Mouse (Mus musculus) limb, embryonic 15.5 days (tissue): ENCODE results near the gene Grxcr1. TPM values are rescaled to one million over a fixed set of nuclear protein-coding genes. Genes with fewer than 3 reads are reported as not detected.

Experiments
- ATAC-seq: fragments of 200-750 bp; cut with Nextera tagmentation; 2 replicates; pipeline ENCODE4 v1.8.0; 2017; ENCODE audit warnings: low read depth, moderate TSS enrichment; ENCODE audit not compliant: insufficient number of reproducible peaks, low FRiP score, low TSS enrichment
- H3K27ac ChIP-seq: fragments of 300-500 bp; sonication (generic); 2 replicates; pipeline ENCODE4 v1.5.1; 2015; ENCODE audit warnings: moderate library complexity, mild to moderate bottlenecking, inconsistent platforms
- H3K27me3 ChIP-seq: fragments of 300-500 bp; sonication (generic); 2 replicates; pipeline ENCODE4 v1.6.1; 2015; ENCODE audit warnings: inconsistent platforms
- H3K36me3 ChIP-seq: fragments of 300-500 bp; sonication (generic); 2 replicates; pipeline ENCODE4 v1.6.1; 2015; ENCODE audit warnings: inconsistent platforms
- H3K4me1 ChIP-seq: fragments of 300-500 bp; sonication (generic); 2 replicates; pipeline ENCODE4 v1.6.1; 2015; ENCODE audit warnings: inconsistent platforms
- H3K4me2 ChIP-seq: fragments of 300-500 bp; sonication (generic); 2 replicates; pipeline ENCODE4 v1.6.1; 2015; ENCODE audit warnings: mild to moderate bottlenecking, inconsistent platforms
- H3K4me3 ChIP-seq: fragments of 300-500 bp; sonication (generic); 2 replicates; pipeline ENCODE4 v1.5.1; 2015; ENCODE audit warnings: mild to moderate bottlenecking, inconsistent platforms
- H3K9ac ChIP-seq: fragments of 300-500 bp; sonication (generic); 2 replicates; pipeline ENCODE4 v1.6.1; 2015; ENCODE audit warnings: inconsistent platforms
- H3K9me3 ChIP-seq: fragments of 300-500 bp; sonication (generic); 2 replicates; pipeline ENCODE4 v1.6.1; 2016; ENCODE audit warnings: inconsistent platforms
- WGBS: fragments of 180-500 bp; shearing (Covaris S2); methylation state at CpG from one replicate; pipeline ENCODE4 v1.1.7; 2015; 5-methylcytosine and 5-hydroxymethylcytosine counted together
- polyA plus RNA-seq: library from polyadenylated mRNA; unstranded; fragments of >200 nt; fragmentation: Nextera tagmentation; extraction: Ambion mirVana; gene quantifications from 2 replicates; pipeline ENCODE4 v1.2.1, GENCODE M21; 2015

Gene Grxcr1
- polyA plus RNA-seq, 1 experiment from 2014 or later: not detected

DNA sequence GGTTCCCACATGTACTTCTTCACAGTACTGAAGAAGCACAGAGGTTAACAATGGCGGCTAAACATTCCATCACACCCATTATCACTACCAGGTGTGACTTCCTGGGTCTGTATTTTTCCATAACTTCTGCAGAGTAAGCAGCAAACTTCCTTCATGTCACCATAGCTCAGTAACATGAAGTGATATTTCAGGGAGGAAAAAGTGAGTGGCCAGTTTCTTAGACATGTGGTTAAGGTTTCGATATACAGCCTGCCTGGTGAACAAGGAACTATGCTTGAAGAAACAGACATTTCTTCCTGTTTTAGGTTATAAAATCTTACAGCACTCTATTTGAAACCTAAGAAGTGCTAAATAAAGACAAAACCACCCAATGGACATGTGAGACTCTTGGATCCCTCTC, 1.7 kb downstream of the Grxcr1 start:
- no peak overlapping the region for H3K4me2 ChIP-seq
- no peak overlapping the region for H3K27ac ChIP-seq
- H3K36me3 ChIP-seq: no peaks in the 10 kb centered on the region
- ATAC-seq: no peak
- H3K4me3 ChIP-seq: no peak overlapping the region
- 73% methylated on average over 2 of the region's 2 CpGs for WGBS
- no peaks in the 10 kb centered on the region for H3K9me3 ChIP-seq
- no peaks in the 10 kb centered on the region for H3K27me3 ChIP-seq
- H3K9ac ChIP-seq: no peak overlapping the region
- H3K4me1 ChIP-seq: no peaks in the 10 kb centered on the region

DNA sequence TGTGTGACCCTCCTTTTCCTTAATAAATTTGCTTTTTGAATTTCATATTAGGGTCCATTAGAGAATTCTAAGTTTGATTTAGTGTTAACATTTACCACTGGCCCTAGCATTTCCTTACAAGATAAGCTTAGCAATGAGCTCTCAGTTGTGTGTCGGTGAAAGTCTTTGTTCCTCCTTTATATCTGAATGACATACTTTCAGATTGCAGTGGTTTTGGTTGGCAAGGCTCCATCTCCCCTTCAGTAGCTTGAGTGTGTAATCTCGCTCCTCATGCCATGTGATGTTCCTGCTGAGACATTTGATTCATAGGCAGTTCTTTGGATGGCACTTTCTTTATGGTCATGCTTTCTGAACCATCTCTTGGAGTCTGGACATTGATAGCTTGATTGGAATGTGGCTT, 7.4 kb downstream of the Grxcr1 start:
- no peaks in the 10 kb centered on the region for H3K27me3 ChIP-seq
- no peaks in the 10 kb centered on the region for H3K36me3 ChIP-seq
- no peak overlapping the region for H3K4me2 ChIP-seq
- H3K9ac ChIP-seq: no peak overlapping the region
- ATAC-seq: no peak
- no peak overlapping the region for H3K27ac ChIP-seq
- no peaks in the 10 kb centered on the region for H3K4me1 ChIP-seq
- H3K9me3 ChIP-seq: no peaks in the 10 kb centered on the region
- H3K4me3 ChIP-seq: no peak overlapping the region
- WGBS: 70% methylated on average over 2 of the region's 2 CpGs

DNA sequence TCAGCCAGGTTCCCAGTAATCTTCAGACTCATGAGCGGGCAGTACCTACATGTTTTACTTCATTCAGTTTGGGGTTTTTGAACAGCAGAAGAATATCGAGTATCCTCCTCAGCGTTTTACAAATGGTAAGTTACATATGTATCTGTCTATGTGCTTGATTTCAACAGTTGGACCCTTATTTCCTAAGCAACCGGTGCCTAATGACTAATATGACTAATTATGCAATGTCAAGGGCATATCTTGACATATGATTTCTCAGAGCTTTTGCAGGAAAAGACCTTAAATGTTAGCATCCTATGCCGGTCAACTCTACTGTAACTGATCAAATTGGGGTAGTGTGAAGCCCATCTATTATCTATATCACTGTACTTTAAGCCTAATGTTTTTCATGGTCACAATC, 11.7 kb downstream of the Grxcr1 start:
- H3K27ac ChIP-seq: no peak overlapping the region
- H3K4me3 ChIP-seq: no peak overlapping the region
- no peaks in the 10 kb centered on the region for H3K27me3 ChIP-seq
- H3K4me2 ChIP-seq: no peak overlapping the region
- H3K4me1 ChIP-seq: no peaks in the 10 kb centered on the region
- no peaks in the 10 kb centered on the region for H3K36me3 ChIP-seq
- ATAC-seq: no peak
- WGBS: 88% methylated on average over 5 of the region's 5 CpGs
- no peaks in the 10 kb centered on the region for H3K9me3 ChIP-seq
- H3K9ac ChIP-seq: no peak overlapping the region

DNA sequence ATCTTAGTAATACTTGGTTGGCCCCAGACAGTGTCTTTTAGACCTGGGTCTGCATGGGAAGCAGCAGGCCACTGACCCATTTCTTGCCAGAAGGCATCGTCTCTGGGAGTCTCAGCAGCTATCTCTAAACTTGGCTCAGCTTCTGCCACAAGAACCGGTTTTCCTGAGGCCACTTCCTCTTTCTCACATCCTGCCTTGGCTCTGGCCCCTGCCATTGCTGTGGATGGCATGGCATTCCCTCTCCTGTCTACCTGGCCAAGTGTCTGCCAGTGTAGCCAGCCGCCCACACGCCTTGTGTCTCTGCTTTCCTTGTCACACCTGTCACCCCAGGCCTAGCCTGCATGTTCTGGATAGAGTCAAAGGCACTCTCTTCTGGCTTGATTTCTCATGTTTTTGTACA, 17.1 kb downstream of the Grxcr1 start:
- Histone ChIP-seq H3K9me3 (no peaks in the 10 kb centered on the region), H3K27ac (no peak overlapping the region), H3K4me2 (no peak overlapping the region), H3K4me1 (no peaks in the 10 kb centered on the region), H3K36me3 (no peaks in the 10 kb centered on the region), H3K27me3 (no peaks in the 10 kb centered on the region), H3K4me3 (no peak overlapping the region), H3K9ac (no peak overlapping the region)
- ATAC-seq: no peak
- WGBS: 61% methylated on average over 4 of the region's 4 CpGs

DNA sequence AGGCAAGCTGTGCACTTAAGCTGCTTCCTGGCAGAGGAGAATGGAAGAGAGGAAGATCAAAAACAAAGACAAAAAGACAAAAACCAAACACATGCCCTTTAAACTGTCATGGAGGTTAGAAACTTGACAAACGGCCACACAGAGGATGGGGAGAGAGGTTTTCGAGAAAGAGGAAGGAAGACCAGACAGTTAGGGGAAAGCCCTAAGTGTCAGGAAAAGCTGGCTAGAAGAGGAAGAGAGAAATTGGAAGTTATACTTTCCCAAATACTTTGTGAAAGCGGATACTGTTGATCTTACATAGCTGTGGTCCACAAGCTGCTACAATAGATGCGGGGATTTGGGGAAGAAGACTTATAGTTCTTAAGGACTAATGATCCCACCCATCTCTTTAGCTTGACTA, 17.9 kb downstream of the Grxcr1 start:
- Histone ChIP-seq H3K4me2 (no peak overlapping the region), H3K27me3 (no peaks in the 10 kb centered on the region), H3K4me1 (no peaks in the 10 kb centered on the region), H3K9me3 (no peaks in the 10 kb centered on the region), H3K36me3 (no peaks in the 10 kb centered on the region), H3K27ac (no peak overlapping the region), H3K9ac (no peak overlapping the region), H3K4me3 (no peak overlapping the region)
- ATAC-seq: no peak
- WGBS: 51% methylated on average over 4 of the region's 4 CpGs

DNA sequence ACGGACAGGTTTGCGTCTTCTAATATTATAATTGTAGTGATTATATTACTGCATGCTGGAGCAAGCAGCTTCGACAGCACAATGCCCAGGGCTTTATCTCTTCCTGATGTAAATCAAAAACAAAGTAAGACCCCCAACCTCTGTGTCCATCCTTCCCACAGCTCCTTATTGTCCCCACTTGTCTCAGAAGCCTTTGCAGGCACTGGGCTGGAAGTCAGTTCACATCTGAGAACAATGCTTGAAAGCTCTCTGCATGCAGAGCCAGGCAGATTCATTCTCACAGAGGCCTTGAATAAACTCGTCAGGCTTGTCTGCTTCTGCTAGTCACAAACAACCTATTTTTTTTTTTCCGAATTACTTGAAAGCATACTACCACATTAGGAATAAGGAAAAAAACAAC, 19.5 kb downstream of the Grxcr1 start:
- Histone ChIP-seq H3K4me2 (no peak overlapping the region), H3K27me3 (no peaks in the 10 kb centered on the region), H3K27ac (no peak overlapping the region), H3K9me3 (no peaks in the 10 kb centered on the region), H3K4me3 (no peak overlapping the region), H3K9ac (no peak overlapping the region), H3K36me3 (no peaks in the 10 kb centered on the region), H3K4me1 (no peaks in the 10 kb centered on the region)
- 67% methylated on average over 5 of the region's 5 CpGs for WGBS
- no peak for ATAC-seq

DNA sequence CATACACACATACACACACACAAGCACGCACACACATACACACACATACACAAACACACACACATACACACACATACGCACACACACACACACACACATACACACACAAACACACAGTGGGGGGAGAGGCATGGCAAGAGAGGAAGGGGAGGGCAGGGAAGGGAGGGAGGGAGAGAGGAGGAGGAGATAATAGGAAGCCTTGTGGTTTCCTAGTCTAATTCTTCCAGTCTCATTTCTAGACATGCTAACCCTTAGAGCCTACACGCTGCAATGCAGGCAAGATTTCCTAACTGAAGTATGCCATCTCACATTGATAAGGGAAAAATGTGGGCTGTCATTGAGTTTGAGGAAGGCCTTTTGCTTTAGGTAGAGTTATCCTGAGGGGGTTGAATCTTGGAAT, 25.9 kb downstream of the Grxcr1 start:
- no peak overlapping the region for H3K27ac ChIP-seq
- no peaks in the 10 kb centered on the region for H3K27me3 ChIP-seq
- 77% methylated on average over 3 of the region's 3 CpGs for WGBS
- H3K9ac ChIP-seq: no peak overlapping the region
- no peaks in the 10 kb centered on the region for H3K36me3 ChIP-seq
- ATAC-seq: no peak
- no peaks in the 10 kb centered on the region for H3K4me1 ChIP-seq
- no peak overlapping the region for H3K4me2 ChIP-seq
- no peak overlapping the region for H3K4me3 ChIP-seq
- H3K9me3 ChIP-seq: no peaks in the 10 kb centered on the region

DNA sequence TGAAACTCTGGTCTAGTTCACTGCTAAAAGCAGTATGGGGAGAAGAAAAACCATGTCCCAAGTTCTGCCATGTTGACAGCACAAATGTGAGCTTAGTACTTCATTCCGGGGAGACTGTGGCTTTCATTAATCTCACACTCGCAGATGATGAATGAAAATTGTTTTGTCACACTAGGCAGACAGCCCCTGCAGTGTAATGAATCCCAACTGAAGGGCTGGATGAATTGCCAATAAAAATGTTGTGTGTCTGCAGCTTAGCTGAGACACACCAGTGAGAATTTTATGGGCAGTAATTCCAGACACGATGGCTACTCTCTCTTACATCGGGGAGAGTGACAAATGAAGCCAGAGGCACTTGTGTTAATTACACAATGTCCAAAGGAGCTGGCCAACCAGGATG, 37.1 kb downstream of the Grxcr1 start:
- Histone ChIP-seq H3K4me3 (no peak overlapping the region), H3K4me2 (no peak overlapping the region), H3K9ac (no peak overlapping the region), H3K9me3 (no peaks in the 10 kb centered on the region), H3K4me1 (no peaks in the 10 kb centered on the region), H3K27me3 (no peaks in the 10 kb centered on the region), H3K27ac (no peak overlapping the region), H3K36me3 (no peaks in the 10 kb centered on the region)
- no peak for ATAC-seq
- WGBS: 21% methylated on average over 4 of the region's 4 CpGs

DNA sequence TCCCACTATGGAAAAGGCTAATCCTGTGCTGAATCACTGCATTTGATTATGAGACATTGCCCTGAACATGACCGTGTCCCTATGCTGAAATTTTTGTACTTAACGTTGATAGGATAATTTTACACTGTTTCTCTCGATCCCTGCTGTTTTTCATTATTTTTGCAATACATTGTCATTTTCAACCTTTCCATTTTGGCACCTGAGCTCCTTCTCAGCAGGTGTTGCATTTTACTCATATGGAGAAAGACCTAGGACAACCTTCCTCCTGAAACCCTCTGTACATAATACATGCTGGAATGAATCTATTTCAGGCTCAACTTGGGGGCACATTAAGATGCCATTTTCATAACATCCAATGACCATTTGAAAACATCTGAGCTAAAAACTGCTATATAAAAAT, 38.7 kb downstream of the Grxcr1 start:
- Histone ChIP-seq H3K9ac (no peak overlapping the region), H3K9me3 (no peaks in the 10 kb centered on the region), H3K27ac (no peak overlapping the region), H3K4me1 (no peaks in the 10 kb centered on the region), H3K36me3 (no peaks in the 10 kb centered on the region), H3K27me3 (no peaks in the 10 kb centered on the region), H3K4me2 (no peak overlapping the region), H3K4me3 (no peak overlapping the region)
- ATAC-seq: no peak
- WGBS: 72% methylated on average over 3 of the region's 3 CpGs

DNA sequence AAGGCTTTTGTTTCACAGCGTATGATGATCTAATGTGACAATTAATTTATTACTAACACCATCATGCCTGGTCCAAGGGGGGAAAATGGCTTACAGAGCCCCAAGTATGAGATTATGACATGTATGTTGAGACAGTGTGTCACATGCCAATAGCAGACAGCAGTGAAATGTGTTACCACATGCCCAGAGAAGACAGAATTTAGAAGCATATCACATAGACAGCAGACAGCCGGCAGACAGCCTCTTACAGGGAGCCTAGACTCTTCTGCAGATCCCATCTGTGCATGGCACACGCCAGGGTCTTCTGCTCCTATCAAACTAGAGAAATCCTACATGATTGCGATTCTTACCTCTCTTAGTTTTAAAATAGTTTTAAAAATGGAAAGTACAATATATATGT, 40.2 kb downstream of the Grxcr1 start:
- no peak overlapping the region for H3K27ac ChIP-seq
- H3K36me3 ChIP-seq: no peaks in the 10 kb centered on the region
- WGBS: 83% methylated on average over 4 of the region's 4 CpGs
- H3K4me1 ChIP-seq: no peaks in the 10 kb centered on the region
- H3K27me3 ChIP-seq: no peaks in the 10 kb centered on the region
- H3K9me3 ChIP-seq: no peaks in the 10 kb centered on the region
- no peak for ATAC-seq
- H3K4me2 ChIP-seq: no peak overlapping the region
- no peak overlapping the region for H3K9ac ChIP-seq
- H3K4me3 ChIP-seq: no peak overlapping the region

DNA sequence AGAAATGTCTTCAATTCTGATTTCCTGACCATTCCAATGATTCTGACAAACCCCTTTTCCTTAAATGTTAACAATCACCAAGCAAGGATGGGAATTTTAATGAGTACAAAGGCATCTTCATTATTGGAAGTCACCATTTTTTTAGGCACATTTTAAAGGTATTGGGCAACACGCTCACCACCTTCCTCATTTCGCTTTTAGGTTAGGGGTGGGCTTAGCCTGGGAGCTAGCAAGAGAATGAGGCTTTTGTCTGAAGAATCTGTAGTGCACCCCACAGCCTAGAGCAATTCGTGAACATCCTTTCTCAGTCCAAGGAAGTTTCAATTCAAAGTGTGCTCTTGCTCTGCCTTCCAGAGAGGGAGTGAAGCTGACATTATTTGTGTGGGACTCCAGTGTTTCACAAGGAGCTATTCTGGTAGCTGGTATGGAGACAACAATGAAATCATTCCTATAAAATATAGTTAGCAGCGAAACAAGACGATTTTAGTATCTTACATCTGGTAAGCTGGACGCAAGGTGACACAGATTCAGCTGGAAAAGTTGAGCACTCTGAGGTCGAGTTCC, 55.0 kb downstream of the Grxcr1 start:
- Histone ChIP-seq H3K9ac (no peak overlapping the region), H3K4me2 (no peak overlapping the region), H3K4me1 (no peaks in the 10 kb centered on the region), H3K4me3 (no peak overlapping the region), H3K27ac (no peak overlapping the region), H3K27me3 (no peaks in the 10 kb centered on the region), H3K9me3 (no peaks in the 10 kb centered on the region), H3K36me3 (no peaks in the 10 kb centered on the region)
- no peak for ATAC-seq
- WGBS: 60% methylated on average over 7 of the region's 7 CpGs

DNA sequence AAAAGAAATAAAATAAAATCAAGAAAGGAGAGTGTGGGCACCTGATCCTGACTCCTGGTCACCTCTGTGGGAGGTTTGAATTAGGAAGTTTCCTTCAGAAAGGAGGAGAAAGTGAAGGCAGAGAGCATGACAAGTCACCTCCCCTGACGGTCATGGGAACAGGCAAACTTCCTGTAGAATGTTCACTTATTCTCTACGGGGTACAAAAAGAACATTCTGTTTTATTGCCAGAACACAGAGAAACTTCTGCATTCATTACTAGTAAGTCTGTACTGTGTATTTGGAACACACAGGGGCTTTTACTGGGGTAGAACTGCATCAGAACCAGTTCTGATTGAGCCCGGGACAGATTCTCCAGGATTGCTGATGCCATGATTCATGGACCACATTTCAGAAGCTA, 55.5 kb downstream of the Grxcr1 start:
- Histone ChIP-seq H3K27me3 (no peaks in the 10 kb centered on the region), H3K4me3 (no peak overlapping the region), H3K4me1 (no peaks in the 10 kb centered on the region), H3K9me3 (no peaks in the 10 kb centered on the region), H3K36me3 (no peaks in the 10 kb centered on the region), H3K9ac (no peak overlapping the region), H3K4me2 (no peak overlapping the region), H3K27ac (no peak overlapping the region)
- WGBS: 59% methylated on average over 3 of the region's 3 CpGs
- no peak for ATAC-seq

DNA sequence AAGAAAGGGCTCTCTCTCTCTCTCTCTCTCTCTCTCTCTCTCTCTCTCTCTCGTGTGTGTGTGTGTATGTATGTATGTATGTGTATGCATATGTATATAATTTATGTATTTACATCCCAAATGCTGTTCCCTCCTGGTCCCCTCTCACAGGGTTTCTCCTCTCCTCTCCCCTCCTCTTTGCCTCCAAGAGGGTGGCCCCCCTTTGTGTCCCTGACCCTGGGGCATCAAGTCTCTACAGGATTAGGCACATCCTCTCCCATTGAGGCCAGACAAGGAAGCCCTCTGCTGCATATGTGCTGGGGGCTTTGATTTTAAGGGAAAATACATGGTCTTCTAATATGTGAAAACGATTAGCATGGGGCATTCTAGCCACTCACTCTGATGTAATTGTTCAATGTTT, 61.5 kb downstream of the Grxcr1 start:
- Histone ChIP-seq H3K27ac (no peak overlapping the region), H3K4me2 (no peak overlapping the region), H3K9ac (no peak overlapping the region), H3K4me3 (no peak overlapping the region), H3K9me3 (no peaks in the 10 kb centered on the region), H3K27me3 (no peaks in the 10 kb centered on the region), H3K36me3 (no peaks in the 10 kb centered on the region), H3K4me1 (no peaks in the 10 kb centered on the region)
- no peak for ATAC-seq
- 53% methylated on average over 2 of the region's 2 CpGs for WGBS
